Mouse (Mus musculus): ENCODE measurements around the gene Dedd2. TPM values are rescaled to one million over a fixed set of nuclear protein-coding genes. Genes with fewer than 3 reads are reported as not detected.

The Dedd2 gene
- total RNA-seq, 2 experiments from 2014 or later, result 9.3 to 9.4 TPM

- H3K4me3 ChIP-seq, result no peak overlapping the region
- H3K27ac ChIP-seq, result no peak overlapping the region
- DNase-seq, result peak; percentile 67
- intact Hi-C loops (cut with DNase I), result no loop called here
- TF ChIP-seq CTCF (IDR thresholded peaks at IDR 0.05), result no peak
Observed at GRCm38 (mm10) chr7:25206094-25206830, 14.2 kb downstream of the Dedd2 start.

GRCm38 (mm10) chr7:25205355-25206093 lies 14.9 kb downstream of the Dedd2 start:
- intact Hi-C loops (cut with DNase I), result no loop called here
- Histone ChIP-seq H3K4me3 (no peak overlapping the region), H3K27ac (peak overlapping the region; percentile 28; the same call in 1 of the 2 replicates)
- no peak for DNase-seq
- no peak for TF ChIP-seq CTCF (IDR thresholded peaks at IDR 0.05)

GRCm38 (mm10) chr7:25203624-25204023 lies 16.8 kb downstream of the Dedd2 start:
- intact Hi-C loops (cut with DNase I), result no loop called here
- no peak for TF ChIP-seq CTCF (IDR thresholded peaks at IDR 0.05)
- Histone ChIP-seq H3K27ac (no peak overlapping the region), H3K4me3 (no peak overlapping the region)
- DNase-seq, result no peak

- no peak overlapping the region for H3K27ac ChIP-seq
- no peak for DNase-seq
- intact Hi-C loops (cut with DNase I), result no loop called here
- no peak for TF ChIP-seq CTCF (IDR thresholded peaks at IDR 0.05)
- no peak overlapping the region for H3K4me3 ChIP-seq
Observed at GRCm38 (mm10) chr7:25197384-25198018, 22.9 kb downstream of the Dedd2 start.

- TF ChIP-seq CTCF (IDR thresholded peaks at IDR 0.05), result no peak
- DNase-seq, result no peak
- no peak overlapping the region for H3K27ac ChIP-seq
- intact Hi-C loops (cut with DNase I), result no loop called here
- H3K4me3 ChIP-seq, result no peak overlapping the region
Observed at GRCm38 (mm10) chr7:25196107-25196506, 24.3 kb downstream of the Dedd2 start.

- H3K27ac ChIP-seq, result no peak overlapping the region
- TF ChIP-seq CTCF (IDR thresholded peaks at IDR 0.05), result no peak
- intact Hi-C loops (cut with DNase I), result no loop called here
- DNase-seq, result no peak
- no peak overlapping the region for H3K4me3 ChIP-seq
Observed at GRCm38 (mm10) chr7:25195148-25195547, 25.3 kb downstream of the Dedd2 start.

GRCm38 (mm10) chr7:25192110-25192509 lies 28.3 kb downstream of the Dedd2 start:
- TF ChIP-seq CTCF (IDR thresholded peaks at IDR 0.05), result no peak
- Histone ChIP-seq H3K27ac (no peak overlapping the region), H3K4me3 (no peak overlapping the region)
- intact Hi-C loops (cut with DNase I), result no loop called here
- DNase-seq, result no peak

GRCm38 (mm10) chr7:25190806-25191205 lies 29.6 kb downstream of the Dedd2 start:
- Histone ChIP-seq H3K27ac (no peak overlapping the region), H3K4me3 (no peak overlapping the region)
- no peak for TF ChIP-seq CTCF (IDR thresholded peaks at IDR 0.05)
- intact Hi-C loops (cut with DNase I), result no loop called here
- no peak for DNase-seq

- H3K4me3 ChIP-seq, result no peak overlapping the region
- TF ChIP-seq CTCF (IDR thresholded peaks at IDR 0.05), result peak; percentile 99
- intact Hi-C loops (cut with DNase I), result loop anchor here (1.0 kb wide), 1 partner anchor 55 kb away; no protein-coding TSS in a partner anchor
- H3K27ac ChIP-seq, result no peak overlapping the region
- peak; percentile 88 for DNase-seq
Observed at GRCm38 (mm10) chr7:25187662-25188650, 32.5 kb downstream of the Dedd2 start.

- no peak for TF ChIP-seq CTCF (IDR thresholded peaks at IDR 0.05)
- no peak overlapping the region for H3K4me3 ChIP-seq
- no peak for DNase-seq
- no peak overlapping the region for H3K27ac ChIP-seq
- intact Hi-C loops (cut with DNase I), result no loop called here
Observed at GRCm38 (mm10) chr7:25184091-25184490, 36.3 kb downstream of the Dedd2 start.

GRCm38 (mm10) chr7:25181814-25182213 lies 38.6 kb downstream of the Dedd2 start:
- intact Hi-C loops (cut with DNase I), result no loop called here
- no peak for TF ChIP-seq CTCF (IDR thresholded peaks at IDR 0.05)
- no peak for DNase-seq
- Histone ChIP-seq H3K27ac (no peak overlapping the region), H3K4me3 (no peak overlapping the region)

GRCm38 (mm10) chr7:25181331-25181790 lies 39.1 kb downstream of the Dedd2 start:
- intact Hi-C loops (cut with DNase I), result no loop called here
- Histone ChIP-seq H3K4me3 (no peak overlapping the region), H3K27ac (no peak overlapping the region)
- peak; percentile 70 for TF ChIP-seq CTCF (IDR thresholded peaks at IDR 0.05)
- DNase-seq, result peak; percentile 40

Data from gastrocnemius, adult 2 months (tissue).